Mouse (Mus musculus): ENCODE data around the gene Zfp78. TPM values are rescaled to one million over a fixed set of nuclear protein-coding genes. Genes with fewer than 3 reads are reported as not detected.
"Not testable (repeated sequence)": the region's sequence is repeated elsewhere in the genome, so short reads cannot be mapped to it uniquely, and the experiment has no call there.

Gene Zfp78
- 1 to 10 TPM; 4.4 to 4.6 TPM for total RNA-seq (2021)

- peak; percentile 83 to 85 for DNase-seq (ENCODE audit: low spot score in 2 of 2)
- intact Hi-C loops (cut with DNase I) = loop anchor here (5.0 to 10.0 kb wide), 2 partner anchors 69 to 332 kb away; partner anchors contain the start of gene Zim1
These were observed at the start of gene Zfp78 for GRCm38 (mm10) chr7:6363047-6363488. Zfp78 (plus strand) TSS chr7:6363280.

- peak in 1 of 2 experiments; percentile 9 for DNase-seq (ENCODE audit: low spot score in 2 of 2)
- intact Hi-C loops (cut with DNase I) = loop anchor here (5.0 kb wide), 1 partner anchor 43 kb away; the partner anchor contains the start of gene Zfp667
These were observed 32.4 kb upstream of the Zfp78 start for GRCm38 (mm10) chr7:6330458-6331232.

GRCm38 (mm10) chr7:6331233-6331956 is 31.7 kb upstream of the Zfp78 start, which contains the start of gene Zfp583:
Zfp583 (minus strand) TSS chr7:6331285.
- DNase-seq (ENCODE audit: low spot score in 2 of 2) = peak; percentile 89 to 90
- intact Hi-C loops (cut with DNase I) = loop anchor here (5.0 kb wide), 1 partner anchor 44 kb away; the partner anchor contains the start of gene Zfp667

- no peak for DNase-seq (ENCODE audit: low spot score in 2 of 2)
These were observed 23.2 kb upstream of the Zfp78 start for GRCm38 (mm10) chr7:6339865-6340264.

GRCm38 (mm10) chr7:6343501-6344071 is 19.5 kb upstream of the Zfp78 start, which contains the start of gene Gm3854:
Gm3854 (plus strand) TSS chr7:6343759.
- intact Hi-C loops (cut with DNase I) = no loop called here
- DNase-seq (ENCODE audit: low spot score in 2 of 2) = peak; percentile 84 to 89

More at GRCm38 (mm10) chr7:6339865-6340264, 23.2 kb upstream of the Zfp78 start:
- intact Hi-C loops (cut with DNase I) = no loop called here

- no peak for DNase-seq (ENCODE audit: low spot score in 2 of 2)
- intact Hi-C loops (cut with DNase I) = no loop called here
These were observed 19.0 kb upstream of the Zfp78 start for GRCm38 (mm10) chr7:6344124-6344523.

GRCm38 (mm10) chr7:6358121-6358520 is 5.0 kb upstream of the Zfp78 start:
- DNase-seq (ENCODE audit: low spot score in 2 of 2) = no peak
- intact Hi-C loops (cut with DNase I) = loop anchor here (10.0 kb wide), 2 partner anchors 227 to 577 kb away; no protein-coding TSS in a partner anchor

GRCm38 (mm10) chr7:6358937-6359590 is 4.0 kb upstream of the Zfp78 start:
- DNase-seq (ENCODE audit: low spot score in 2 of 2) = no peak
- intact Hi-C loops (cut with DNase I) = loop anchor here (10.0 kb wide), 2 partner anchors 226 to 576 kb away; no protein-coding TSS in a partner anchor

GRCm38 (mm10) chr7:6360477-6361060 is 2.5 kb upstream of the Zfp78 start:
- DNase-seq (ENCODE audit: low spot score in 2 of 2) = no peak
- intact Hi-C loops (cut with DNase I) = loop anchor here (5.0 to 10.0 kb wide), 2 partner anchors 72 to 334 kb away; partner anchors contain the start of gene Zim1

- DNase-seq (ENCODE audit: low spot score in 2 of 2) = no peak
These were observed 1.3 kb upstream of the Zfp78 start for GRCm38 (mm10) chr7:6361756-6362155.

GRCm38 (mm10) chr7:6362268-6363046 is 623 bp upstream of the Zfp78 start:
- intact Hi-C loops (cut with DNase I) = loop anchor here (5.0 to 10.0 kb wide), 2 partner anchors 70 to 332 kb away; partner anchors contain the start of gene Zim1
- peak; percentile 96 to 97 for DNase-seq (ENCODE audit: low spot score in 2 of 2)

More at GRCm38 (mm10) chr7:6361756-6362155, 1.3 kb upstream of the Zfp78 start:
- intact Hi-C loops (cut with DNase I) = loop anchor here (5.0 to 10.0 kb wide), 2 partner anchors 71 to 333 kb away; partner anchors contain the start of gene Zim1

- no peak for DNase-seq (ENCODE audit: low spot score in 2 of 2)
- intact Hi-C loops (cut with DNase I) = loop anchor here (5.0 to 10.0 kb wide), 2 partner anchors 68 to 330 kb away; partner anchors contain the start of gene Zim1
These were observed 1.7 kb downstream of the Zfp78 start for GRCm38 (mm10) chr7:6364761-6365160.

GRCm38 (mm10) chr7:6367185-6367584 is 4.1 kb downstream of the Zfp78 start:
- no peak for DNase-seq (ENCODE audit: low spot score in 2 of 2)
- intact Hi-C loops (cut with DNase I) = loop anchor here (10.0 kb wide), 1 partner anchor 328 kb away; the partner anchor contains the start of gene Zim1

GRCm38 (mm10) chr7:6368146-6368545 is 5.1 kb downstream of the Zfp78 start:
- intact Hi-C loops (cut with DNase I) = loop anchor here (10.0 kb wide), 1 partner anchor 327 kb away; the partner anchor contains the start of gene Zim1
- DNase-seq (ENCODE audit: low spot score in 2 of 2) = not testable (repeated sequence)

- no peak for DNase-seq (ENCODE audit: low spot score in 2 of 2)
- intact Hi-C loops (cut with DNase I) = loop anchor here (10.0 kb wide), 1 partner anchor 325 kb away; the partner anchor contains the start of gene Zim1
These were observed 6.4 kb downstream of the Zfp78 start for GRCm38 (mm10) chr7:6369460-6369859.

- DNase-seq (ENCODE audit: low spot score in 2 of 2) = no peak
- intact Hi-C loops (cut with DNase I) = no loop called here
These were observed 9.9 kb downstream of the Zfp78 start for GRCm38 (mm10) chr7:6372993-6373392.

- peak; percentile 64 to 69 for DNase-seq (ENCODE audit: low spot score in 2 of 2)
- intact Hi-C loops (cut with DNase I) = loop anchor here (2.0 kb wide), 1 partner anchor 36 kb away; no protein-coding TSS in a partner anchor
These were observed 15.4 kb downstream of the Zfp78 start for GRCm38 (mm10) chr7:6378441-6378840.

All from left cerebral cortex, postnatal 36 days (tissue).